Mouse (Mus musculus) limb, embryonic 12.5 days (tissue): ENCODE measurements around the gene Car4. TPM values are rescaled to one million over a fixed set of nuclear protein-coding genes. Genes with fewer than 3 reads are reported as not detected.

Source experiments
- ATAC-seq: fragments of 200-750 bp; cut with Nextera tagmentation; 2 replicates; pipeline ENCODE4 v1.8.0; 2017; ENCODE audit warnings: low read depth, moderate TSS enrichment; ENCODE audit not compliant: insufficient number of reproducible peaks, insufficient read depth, low FRiP score, low TSS enrichment
- H3K27ac ChIP-seq: fragments of 300-500 bp; sonication (generic); 2 replicates; pipeline ENCODE4 v1.5.1; 2016; ENCODE audit warnings: mild to moderate bottlenecking, moderate library complexity
- H3K27me3 ChIP-seq: fragments of 300-500 bp; sonication (generic); 2 replicates; pipeline ENCODE4 v1.6.1; 2016; ENCODE audit warnings: mild to moderate bottlenecking, moderate library complexity
- H3K36me3 ChIP-seq: fragments of 300-500 bp; sonication (generic); 2 replicates; pipeline ENCODE4 v1.6.1; 2016; ENCODE audit warnings: mild to moderate bottlenecking, moderate library complexity
- H3K4me1 ChIP-seq: fragments of 300-500 bp; sonication (generic); replicated peaks from 2 replicates; pipeline ENCODE4 v1.6.1; 2016
- H3K4me2 ChIP-seq: fragments of 300-500 bp; sonication (generic); 2 replicates; pipeline ENCODE4 v1.6.1; 2016; ENCODE audit warnings: mild to moderate bottlenecking, moderate library complexity
- H3K4me3 ChIP-seq: fragments of 300-500 bp; sonication (generic); replicated peaks from 2 replicates; pipeline ENCODE4 v1.5.1; 2016; ENCODE audit warnings: mild to moderate bottlenecking
- H3K9ac ChIP-seq: fragments of 300-500 bp; sonication (generic); replicated peaks from 2 replicates; pipeline ENCODE4 v1.6.1; 2016; ENCODE audit warnings: mild to moderate bottlenecking, moderate library complexity
- H3K9me3 ChIP-seq: fragments of 300-500 bp; sonication (generic); 2 replicates; pipeline ENCODE4 v1.6.1; 2016; ENCODE audit warnings: mild to moderate bottlenecking, moderate library complexity
- WGBS: fragments of 180-500 bp; shearing (Covaris S2); methylation state at CpG from one replicate; pipeline ENCODE4 v1.1.7; 2016; 5-methylcytosine and 5-hydroxymethylcytosine counted together
- polyA plus RNA-seq: library from polyadenylated mRNA; unstranded; fragments of >200 nt; fragmentation: Nextera tagmentation; extraction: Ambion mirVana; gene quantifications from 2 replicates; pipeline ENCODE4 v1.2.1, GENCODE M21; 2016

Gene Car4
- polyA plus RNA-seq, 1 experiment from 2014 or later = not detected

DNA sequence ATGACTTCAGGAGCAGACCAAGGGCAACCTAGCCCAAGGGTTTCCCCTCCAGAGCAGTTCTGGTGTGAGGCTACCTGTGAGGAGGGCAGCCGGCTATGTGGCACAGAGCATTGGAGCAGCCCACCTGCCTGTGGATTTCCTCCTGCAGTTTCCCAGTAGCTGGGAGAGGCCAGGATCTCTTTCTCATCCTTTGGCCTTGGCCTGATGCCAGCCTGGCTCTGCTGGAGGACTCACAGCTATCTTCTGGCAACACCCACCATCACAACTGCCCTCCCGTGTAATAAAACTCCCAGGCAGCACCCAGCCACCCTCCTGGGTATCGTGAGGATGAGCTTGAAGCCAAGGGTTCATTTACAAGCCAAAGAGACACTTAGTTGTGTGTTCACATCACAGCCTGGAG lies 14.5 kb downstream of the Car4 start:
- no peak for ATAC-seq
- WGBS = 71% methylated on average over 3 of the region's 3 CpGs
- no peaks in the 10 kb centered on the region for H3K27me3 ChIP-seq

DNA sequence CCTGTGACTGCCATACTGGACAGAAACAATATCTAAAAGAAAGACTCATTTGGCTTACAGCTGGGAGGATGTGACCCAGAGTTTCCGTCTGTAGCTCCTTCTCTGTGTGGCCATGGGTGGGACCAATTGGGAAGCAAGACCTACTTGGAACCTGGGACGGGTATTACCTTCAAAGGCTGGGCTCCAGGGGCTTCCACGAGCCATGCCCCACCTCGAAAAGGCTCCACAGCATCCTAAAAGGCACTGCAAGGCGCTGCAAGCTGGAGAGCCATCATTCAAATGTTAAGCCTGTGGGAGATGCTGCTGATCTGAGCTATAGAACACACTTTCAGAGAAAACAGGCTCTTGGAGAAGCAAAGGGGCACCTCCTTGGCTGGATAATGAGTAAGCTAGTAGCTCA lies 16.1 kb downstream of the Car4 start:
- Histone ChIP-seq H3K9ac (no peak overlapping the region), H3K9me3 (no peaks in the 10 kb centered on the region), H3K27me3 (no peaks in the 10 kb centered on the region), H3K4me1 (no peaks in the 10 kb centered on the region), H3K27ac (no peak overlapping the region), H3K4me2 (no peak overlapping the region), H3K36me3 (no peaks in the 10 kb centered on the region), H3K4me3 (no peak overlapping the region)
- 56% methylated on average over 5 of the region's 5 CpGs for WGBS
- no peak for ATAC-seq

More for the DNA sequence above, 14.5 kb downstream of the Car4 start:
- Histone ChIP-seq H3K36me3 (no peaks in the 10 kb centered on the region), H3K4me1 (peaks cover 9% of the 10 kb centered on the region), H3K4me2 (no peak overlapping the region), H3K4me3 (no peak overlapping the region), H3K9me3 (no peaks in the 10 kb centered on the region), H3K27ac (no peak overlapping the region), H3K9ac (no peak overlapping the region)

DNA sequence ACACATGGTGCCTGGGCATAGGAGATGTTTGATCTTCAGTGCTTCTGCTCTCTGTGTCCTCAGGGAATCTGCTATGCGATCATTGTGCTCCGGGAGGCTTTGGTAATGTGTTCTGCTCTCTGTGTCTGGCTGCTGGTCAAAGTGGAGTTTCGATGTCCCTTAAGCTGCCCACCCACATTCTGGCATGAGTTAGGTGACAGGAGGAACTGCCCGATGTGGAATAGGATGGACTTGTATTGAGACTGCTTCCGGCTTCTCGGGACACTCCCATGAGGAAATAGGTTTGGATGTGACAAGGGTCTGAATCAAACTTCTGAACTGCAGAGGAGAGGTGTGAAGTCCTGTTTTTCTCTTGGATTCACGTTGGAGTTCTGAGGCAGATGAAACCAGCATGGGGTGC lies 17.0 kb downstream of the Car4 start:
- WGBS = 74% methylated on average over 7 of the region's 7 CpGs
- H3K4me3 ChIP-seq = no peak overlapping the region
- no peak overlapping the region for H3K27ac ChIP-seq
- no peak for ATAC-seq
- no peaks in the 10 kb centered on the region for H3K36me3 ChIP-seq
- no peak overlapping the region for H3K4me2 ChIP-seq
- no peaks in the 10 kb centered on the region for H3K9me3 ChIP-seq
- H3K9ac ChIP-seq = no peak overlapping the region
- no peaks in the 10 kb centered on the region for H3K4me1 ChIP-seq
- H3K27me3 ChIP-seq = no peaks in the 10 kb centered on the region

DNA sequence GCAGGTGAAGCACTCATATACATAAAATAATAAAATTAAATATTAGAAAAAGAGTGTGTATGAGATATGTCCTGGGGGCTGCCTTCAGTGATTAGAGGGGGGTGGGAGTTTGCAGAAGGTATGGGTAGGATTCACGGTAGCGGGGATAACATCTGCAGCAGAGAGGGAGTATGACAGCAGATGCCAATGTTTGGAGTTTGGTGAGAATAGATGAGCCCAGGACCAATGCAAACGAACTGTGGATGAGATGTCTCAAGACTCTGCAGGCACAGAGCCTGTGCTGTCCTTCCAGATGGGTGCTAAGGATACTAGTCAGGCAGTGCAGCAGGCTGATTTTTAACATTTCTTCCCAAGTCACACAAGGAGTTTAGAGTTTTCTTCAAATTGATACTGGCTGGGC lies 19.1 kb downstream of the Car4 start:
- H3K4me2 ChIP-seq = no peak overlapping the region
- H3K36me3 ChIP-seq = no peaks in the 10 kb centered on the region
- no peak overlapping the region for H3K9ac ChIP-seq
- H3K4me3 ChIP-seq = no peak overlapping the region
- no peak for ATAC-seq
- no peaks in the 10 kb centered on the region for H3K4me1 ChIP-seq
- 76% methylated on average over 3 of the region's 3 CpGs for WGBS
- H3K9me3 ChIP-seq = no peaks in the 10 kb centered on the region
- no peaks in the 10 kb centered on the region for H3K27me3 ChIP-seq
- no peak overlapping the region for H3K27ac ChIP-seq

DNA sequence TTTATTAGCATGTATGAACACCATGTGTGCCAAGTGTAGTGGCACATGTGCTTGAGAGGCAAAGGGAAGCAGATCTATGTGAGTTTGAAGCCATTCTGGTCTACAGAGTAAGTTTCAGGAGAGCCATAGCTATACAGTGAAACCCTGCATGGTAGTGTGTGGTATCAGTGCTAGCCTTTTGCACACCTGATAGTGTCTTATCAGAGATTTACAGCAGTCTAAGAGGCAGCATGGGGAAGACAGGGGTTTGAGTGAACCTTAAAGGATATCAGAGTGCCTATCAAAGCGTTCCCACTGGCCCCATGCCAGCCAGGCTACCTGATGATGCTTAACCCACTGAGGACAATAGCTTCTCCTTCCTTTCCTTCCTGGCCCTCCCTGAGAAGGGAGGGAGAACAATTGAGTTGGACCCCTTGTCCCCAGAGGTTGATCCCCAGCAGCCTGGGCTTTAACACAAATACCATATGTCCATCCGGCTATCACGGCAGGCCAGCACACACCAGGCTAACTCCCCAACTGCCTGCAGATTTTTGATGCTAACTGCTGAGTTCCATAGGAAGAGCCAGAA lies 19.9 kb downstream of the Car4 start:
- no peaks in the 10 kb centered on the region for H3K27me3 ChIP-seq
- H3K27ac ChIP-seq = no peak overlapping the region
- H3K4me1 ChIP-seq = no peaks in the 10 kb centered on the region
- no peak overlapping the region for H3K4me2 ChIP-seq
- H3K9me3 ChIP-seq = no peaks in the 10 kb centered on the region
- 90% methylated on average over 3 of the region's 3 CpGs for WGBS
- no peak for ATAC-seq
- no peak overlapping the region for H3K4me3 ChIP-seq
- no peak overlapping the region for H3K9ac ChIP-seq
- H3K36me3 ChIP-seq = no peaks in the 10 kb centered on the region

DNA sequence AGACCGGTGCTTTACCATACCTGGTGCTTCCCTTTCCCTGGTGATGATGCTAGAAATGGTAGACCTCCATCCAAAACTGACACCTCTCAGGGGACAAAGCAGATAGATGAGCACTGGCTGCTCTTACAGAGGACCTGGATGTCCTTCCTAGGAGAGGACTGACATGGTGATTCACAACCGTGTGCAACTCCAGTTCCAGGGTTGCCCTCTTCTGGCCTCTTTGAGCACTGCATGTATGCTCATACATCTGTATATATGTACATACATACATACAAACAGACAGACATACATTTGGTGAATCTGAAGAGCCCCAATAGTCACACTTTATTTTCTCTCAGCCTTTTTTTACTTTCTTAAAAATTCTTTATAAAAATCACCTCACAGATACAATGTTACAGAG lies 20.5 kb downstream of the Car4 start:
- Histone ChIP-seq H3K4me3 (no peak overlapping the region), H3K36me3 (no peaks in the 10 kb centered on the region), H3K4me1 (no peaks in the 10 kb centered on the region), H3K9ac (no peak overlapping the region), H3K27ac (no peak overlapping the region), H3K9me3 (no peaks in the 10 kb centered on the region), H3K27me3 (no peaks in the 10 kb centered on the region), H3K4me2 (no peak overlapping the region)
- WGBS = 54% methylated on average over 2 of the region's 2 CpGs
- ATAC-seq = no peak

DNA sequence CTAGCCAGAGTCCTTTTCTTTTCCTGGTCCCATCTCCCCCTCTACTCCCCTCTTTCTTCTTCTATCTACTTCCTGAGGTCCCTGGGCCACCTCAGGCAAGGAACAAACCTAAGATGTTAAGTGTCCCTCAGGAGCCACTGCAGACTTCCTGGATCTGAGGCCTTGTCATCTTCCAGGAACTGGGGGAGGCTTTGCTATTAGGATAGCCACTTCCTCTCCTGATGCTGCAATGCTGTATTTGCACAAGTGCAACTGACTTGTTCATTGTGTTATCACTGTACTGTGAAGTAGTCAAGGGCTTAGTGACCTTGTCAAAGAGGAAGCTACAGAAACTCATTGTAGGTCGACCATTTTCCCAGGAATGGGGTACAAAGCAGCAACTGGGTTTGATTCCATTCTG lies 21.8 kb downstream of the Car4 start:
- 56% methylated on average over 1 of the region's 1 CpGs for WGBS
- Histone ChIP-seq H3K4me3 (no peak overlapping the region), H3K9me3 (no peaks in the 10 kb centered on the region), H3K36me3 (no peaks in the 10 kb centered on the region), H3K9ac (no peak overlapping the region), H3K27me3 (no peaks in the 10 kb centered on the region), H3K27ac (no peak overlapping the region), H3K4me2 (no peak overlapping the region), H3K4me1 (no peaks in the 10 kb centered on the region)
- ATAC-seq = no peak

DNA sequence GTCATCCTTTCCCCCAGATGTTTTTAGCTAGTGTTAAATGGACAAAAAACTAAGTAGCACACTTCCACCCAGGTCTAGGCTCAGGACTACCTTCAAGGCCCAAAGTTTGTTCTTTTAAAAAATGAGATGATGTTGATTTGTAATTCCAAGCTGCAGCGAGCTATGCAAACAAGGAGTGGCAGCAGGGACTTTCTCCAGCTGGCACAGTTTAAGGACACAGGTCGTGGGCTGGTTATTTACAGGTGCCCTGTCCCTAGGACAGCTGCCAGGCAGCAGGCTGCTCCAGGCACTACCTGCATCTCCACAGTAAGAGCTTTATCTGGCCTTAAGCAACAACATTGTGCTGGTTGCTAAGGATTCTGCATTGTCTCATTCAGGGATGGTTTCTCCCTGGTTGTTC lies 23.1 kb downstream of the Car4 start:
- 72% methylated on average over 2 of the region's 2 CpGs for WGBS
- no peaks in the 10 kb centered on the region for H3K27me3 ChIP-seq
- ATAC-seq = no peak

DNA sequence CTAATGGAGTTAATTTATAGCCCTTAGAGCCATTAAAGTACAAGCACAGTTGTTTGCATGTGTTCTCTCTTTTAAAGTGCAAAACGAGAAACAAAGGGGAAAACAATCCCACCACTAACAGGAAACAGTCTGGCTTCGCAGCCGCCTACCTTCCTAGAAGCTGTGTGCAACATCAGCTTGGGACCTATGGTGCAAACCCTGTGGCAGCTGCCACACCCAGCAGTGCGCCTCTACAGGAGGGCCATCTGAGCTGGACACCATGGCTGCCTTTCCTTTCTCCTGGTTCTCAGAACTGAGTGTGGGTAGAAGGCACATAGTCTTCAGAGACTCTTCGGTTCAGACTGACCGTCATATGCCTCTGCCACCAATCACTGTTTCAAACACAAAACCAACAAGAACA lies 27.8 kb downstream of the Car4 start:
- Histone ChIP-seq H3K9ac (no peak overlapping the region), H3K4me3 (no peak overlapping the region), H3K27me3 (no peaks in the 10 kb centered on the region), H3K36me3 (peaks cover 32% of the 10 kb centered on the region), H3K27ac (no peak overlapping the region), H3K9me3 (no peaks in the 10 kb centered on the region), H3K4me1 (no peaks in the 10 kb centered on the region), H3K4me2 (no peak overlapping the region)
- ATAC-seq = no peak
- 70% methylated on average over 6 of the region's 6 CpGs for WGBS

More for the DNA sequence above, 23.1 kb downstream of the Car4 start:
- Histone ChIP-seq H3K9ac (no peak overlapping the region), H3K27ac (no peak overlapping the region), H3K4me3 (no peak overlapping the region), H3K36me3 (0 out of 2 replicates have a peak, but pooled peaks cover 4% of the 10 kb centered on the region), H3K4me2 (no peak overlapping the region), H3K4me1 (no peaks in the 10 kb centered on the region), H3K9me3 (no peaks in the 10 kb centered on the region)

DNA sequence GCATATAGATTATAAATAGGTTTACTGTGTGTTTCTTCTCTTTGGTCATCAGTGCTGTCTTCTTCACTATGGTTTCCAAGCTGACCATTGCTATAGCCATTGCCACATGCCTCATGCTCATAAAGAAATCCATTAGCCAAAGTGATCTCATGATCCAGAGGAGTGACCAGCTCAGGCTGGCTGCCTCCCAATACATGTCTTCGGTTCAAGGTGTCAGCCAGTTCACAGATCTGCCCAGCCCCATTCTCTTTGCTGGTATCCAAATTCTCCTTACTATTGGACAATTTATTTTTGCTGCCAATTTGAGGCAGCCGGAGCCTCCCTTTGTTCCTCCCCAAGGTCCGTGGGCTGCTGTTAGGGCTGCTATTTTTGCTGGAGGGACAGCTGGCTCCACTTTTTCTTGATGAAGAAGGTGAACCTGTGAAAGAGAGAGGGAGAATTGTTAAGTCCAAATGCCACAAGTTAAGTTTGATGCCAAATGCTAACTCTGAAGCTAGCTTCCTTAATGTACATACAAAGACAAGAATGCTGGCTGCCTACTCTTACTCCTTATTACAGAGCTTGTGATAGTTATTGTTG lies 30.8 kb downstream of the Car4 start:
- H3K4me3 ChIP-seq = no peak overlapping the region
- ATAC-seq = no peak
- H3K4me2 ChIP-seq = no peak overlapping the region
- no peak overlapping the region for H3K9ac ChIP-seq
- no peak overlapping the region for H3K27ac ChIP-seq
- H3K36me3 ChIP-seq = peaks cover 57% of the 10 kb centered on the region
- no peaks in the 10 kb centered on the region for H3K4me1 ChIP-seq
- H3K9me3 ChIP-seq = no peaks in the 10 kb centered on the region
- no peaks in the 10 kb centered on the region for H3K27me3 ChIP-seq
- WGBS = 93% methylated on average over 3 of the region's 3 CpGs

DNA sequence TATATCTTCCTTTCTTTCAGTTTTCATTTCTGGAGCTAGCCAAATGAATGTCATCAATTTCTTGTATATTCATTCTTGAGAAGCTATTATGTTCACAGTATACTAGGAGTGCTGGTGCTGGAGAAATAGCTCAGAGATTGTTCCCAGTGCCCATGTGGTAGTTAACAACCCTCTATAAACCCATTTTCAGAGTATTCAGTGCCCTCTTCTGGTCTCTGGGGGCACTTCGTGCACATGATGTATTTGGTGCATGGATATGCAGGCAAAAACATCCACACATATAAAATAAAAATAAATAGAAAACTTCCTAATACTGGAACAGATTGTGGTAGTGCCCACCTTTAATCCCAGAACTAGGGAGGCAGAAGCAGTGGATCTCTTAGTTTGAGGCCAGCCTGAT lies 35.4 kb downstream of the Car4 start:
- Histone ChIP-seq H3K27ac (no peak overlapping the region), H3K4me3 (no peak overlapping the region), H3K4me2 (no peak overlapping the region), H3K27me3 (no peaks in the 10 kb centered on the region), H3K36me3 (peaks cover 73% of the 10 kb centered on the region), H3K4me1 (no peaks in the 10 kb centered on the region), H3K9ac (no peak overlapping the region), H3K9me3 (no peaks in the 10 kb centered on the region)
- no peak for ATAC-seq
- WGBS = 89% methylated on average over 1 of the region's 1 CpGs

DNA sequence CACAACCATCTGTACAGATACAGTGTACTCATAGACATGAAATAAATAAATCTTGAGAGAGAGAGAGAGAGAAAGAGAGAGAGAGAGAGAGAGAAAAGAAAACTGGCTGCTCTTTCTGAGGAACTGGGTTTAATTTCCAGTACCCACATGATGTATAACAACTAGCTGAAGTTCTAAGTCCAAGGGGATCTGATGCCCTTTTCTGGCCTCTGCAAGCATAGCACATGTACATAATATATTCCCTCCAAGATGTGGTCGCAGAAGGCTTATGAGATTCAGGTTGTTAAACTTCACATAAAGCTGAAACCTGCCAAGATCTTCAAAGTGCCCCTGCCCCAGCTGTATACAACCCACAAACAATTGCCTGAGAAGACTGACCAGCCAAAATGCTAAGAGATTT lies 37.7 kb downstream of the Car4 start:
- H3K27ac ChIP-seq = no peak overlapping the region
- H3K4me2 ChIP-seq = no peak overlapping the region
- 83% methylated on average over 1 of the region's 1 CpGs for WGBS
- ATAC-seq = no peak
- H3K27me3 ChIP-seq = no peaks in the 10 kb centered on the region
- H3K9ac ChIP-seq = no peak overlapping the region
- no peaks in the 10 kb centered on the region for H3K9me3 ChIP-seq
- no peaks in the 10 kb centered on the region for H3K4me1 ChIP-seq
- peaks cover 63% of the 10 kb centered on the region for H3K36me3 ChIP-seq
- H3K4me3 ChIP-seq = no peak overlapping the region
